Mouse (Mus musculus) brain, embryonic 14.5 days (tissue): ENCODE results near the gene Gpr146.

Source experiments
- CTCF ChIP-seq: fragments of 200-500 bp; IDR thresholded peaks from 2 replicates; pipeline ENCODE4 v1.5.1; 2012; ENCODE audit warnings: inconsistent platforms, mild to moderate bottlenecking, moderate library complexity, borderline replicate concordance; ENCODE audit not compliant: insufficient read depth, insufficient read length; ENCODE audit errors: extremely low read depth
- POLR2A ChIP-seq: fragments of 200-500 bp; IDR thresholded peaks from 2 replicates; pipeline ENCODE4 v1.6.1; 2012; ENCODE audit warnings: mild to moderate bottlenecking, inconsistent platforms, borderline replicate concordance; ENCODE audit not compliant: poor library complexity, insufficient read depth, insufficient read length, severe bottlenecking; ENCODE audit errors: extremely low read depth

DNA sequence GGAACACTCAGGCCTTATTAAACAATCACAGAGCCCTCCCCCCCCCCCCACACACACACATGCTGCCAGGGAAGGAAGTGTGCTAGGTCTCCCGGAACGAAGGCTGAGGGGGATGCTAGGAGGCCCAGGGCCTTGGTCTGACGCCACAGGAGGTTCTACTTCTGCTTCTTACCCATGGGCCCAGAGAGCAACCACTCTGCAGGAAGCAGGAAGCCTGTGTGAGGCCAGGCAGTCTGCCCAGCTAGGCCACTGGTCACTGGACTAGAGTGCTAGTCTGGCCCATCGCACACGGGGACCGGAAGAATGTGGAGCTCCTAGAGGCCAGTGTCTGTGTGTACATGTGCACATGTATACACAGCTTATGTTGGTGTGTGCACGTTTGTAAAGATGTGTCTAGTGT, 31.0 kb downstream of the Gpr146 start:
- no peak for TF ChIP-seq POLR2A
- TF ChIP-seq CTCF, result no peak
